Mouse (Mus musculus) heart, embryonic 12.5 days (tissue): Measurements from ENCODE around the gene Clstn2. TPM values are rescaled to one million over a fixed set of nuclear protein-coding genes. Genes with fewer than 3 reads are reported as not detected.

Experiments used
- ATAC-seq: fragments of 200-750 bp; cut with Nextera tagmentation; 2 replicates; pipeline ENCODE4 v1.8.0; 2017; ENCODE audit warnings: moderate TSS enrichment, moderate library complexity; ENCODE audit not compliant: insufficient number of reproducible peaks, low FRiP score
- H3K27ac ChIP-seq: fragments of 300-500 bp; sonication (generic); 2 replicates; pipeline ENCODE4 v1.5.1; 2016; ENCODE audit warnings: mild to moderate bottlenecking, moderate library complexity; ENCODE audit not compliant: poor library complexity, severe bottlenecking
- H3K27me3 ChIP-seq: fragments of 300-500 bp; sonication (generic); replicated peaks from 2 replicates; pipeline ENCODE4 v1.6.1; 2016; ENCODE audit warnings: mild to moderate bottlenecking, moderate library complexity
- H3K36me3 ChIP-seq: fragments of 300-500 bp; sonication (generic); 2 replicates; pipeline ENCODE4 v1.6.1; 2016; ENCODE audit warnings: mild to moderate bottlenecking, moderate library complexity
- H3K4me1 ChIP-seq: fragments of 300-500 bp; sonication (generic); replicated peaks from 2 replicates; pipeline ENCODE4 v1.6.1; 2016; ENCODE audit warnings: mild to moderate bottlenecking
- H3K4me2 ChIP-seq: fragments of 300-500 bp; sonication (generic); 2 replicates; pipeline ENCODE4 v1.6.1; 2016; ENCODE audit warnings: mild to moderate bottlenecking, moderate library complexity
- H3K4me3 ChIP-seq: fragments of 300-500 bp; sonication (generic); 2 replicates; pipeline ENCODE4 v1.5.1; 2016; ENCODE audit warnings: mild to moderate bottlenecking
- H3K9ac ChIP-seq: fragments of 300-500 bp; sonication (generic); 2 replicates; pipeline ENCODE4 v1.6.1; 2016; ENCODE audit warnings: mild to moderate bottlenecking, moderate library complexity
- H3K9me3 ChIP-seq: fragments of 300-500 bp; sonication (generic); replicated peaks from 2 replicates; pipeline ENCODE4 v1.6.1; 2016; ENCODE audit warnings: mild to moderate bottlenecking, moderate library complexity
- WGBS: fragments of 180-500 bp; shearing (Covaris S2); methylation state at CpG from one replicate; pipeline ENCODE4 v1.1.7; 2016; 5-methylcytosine and 5-hydroxymethylcytosine counted together
- polyA plus RNA-seq: library from polyadenylated mRNA; unstranded; fragments of >200 nt; fragmentation: Nextera tagmentation; extraction: Ambion mirVana; gene quantifications from 2 replicates; pipeline ENCODE4 v1.2.1, GENCODE M21; 2016

Gene Clstn2
- polyA plus RNA-seq, 1 experiment from 2014 or later, result 1.2 TPM

DNA sequence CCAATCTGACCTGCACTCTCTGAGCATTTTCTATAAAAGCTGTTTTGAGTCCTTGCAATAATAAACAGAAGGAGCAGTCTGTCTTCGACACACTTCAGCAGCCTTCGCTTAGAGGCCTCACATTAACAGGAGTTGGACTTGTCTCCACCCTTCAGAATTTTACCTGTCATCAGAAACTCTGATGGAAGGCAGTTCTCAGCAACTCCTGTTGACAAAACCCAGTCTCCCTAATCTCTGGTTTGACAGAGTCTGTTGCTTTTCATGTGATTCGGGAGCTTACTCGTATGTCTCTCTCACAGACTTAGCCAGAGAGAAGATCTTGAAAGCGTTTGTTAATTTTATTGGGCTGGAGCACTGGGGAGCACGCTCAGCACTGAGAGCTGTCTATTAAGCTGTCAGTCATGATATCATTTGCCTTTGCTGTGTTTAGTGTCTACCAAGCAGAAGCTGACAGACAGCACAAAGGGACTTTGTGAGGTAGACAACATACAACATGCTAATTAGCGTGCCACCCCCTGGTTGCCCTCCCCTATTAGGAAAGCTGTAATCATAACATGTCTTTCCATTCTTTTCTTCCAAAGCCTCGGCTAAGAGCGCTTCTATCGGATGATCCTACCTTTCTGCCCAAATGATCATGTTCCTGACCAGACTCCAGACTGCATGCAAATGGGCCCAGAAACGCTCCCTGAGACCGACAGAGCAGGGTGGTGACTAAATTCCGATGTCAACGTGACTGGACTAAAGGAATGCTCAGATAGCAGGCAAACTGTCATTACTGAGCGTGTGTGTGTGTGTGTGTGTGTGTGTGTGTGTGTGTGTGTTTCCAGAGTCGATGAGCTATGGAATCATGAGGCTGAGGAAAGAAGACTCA lies 206.7 kb downstream of the Clstn2 start:
- 0 out of 2 replicates have a peak, but pooled peaks have one; percentile 34 for ATAC-seq
- no peaks in the 10 kb centered on the region for H3K9me3 ChIP-seq
- peak overlapping the region; percentile 39 for H3K4me2 ChIP-seq
- no peaks in the 10 kb centered on the region for H3K36me3 ChIP-seq
- no peak overlapping the region for H3K4me3 ChIP-seq
- peak overlapping the region; percentile 51 for H3K27ac ChIP-seq
- H3K27me3 ChIP-seq, result no peaks in the 10 kb centered on the region; the same call in 1 of the 2 replicates
- no peak overlapping the region for H3K9ac ChIP-seq
- 24% methylated on average over 16 of the region's 16 CpGs for WGBS
- peaks cover 51% of the 10 kb centered on the region for H3K4me1 ChIP-seq

DNA sequence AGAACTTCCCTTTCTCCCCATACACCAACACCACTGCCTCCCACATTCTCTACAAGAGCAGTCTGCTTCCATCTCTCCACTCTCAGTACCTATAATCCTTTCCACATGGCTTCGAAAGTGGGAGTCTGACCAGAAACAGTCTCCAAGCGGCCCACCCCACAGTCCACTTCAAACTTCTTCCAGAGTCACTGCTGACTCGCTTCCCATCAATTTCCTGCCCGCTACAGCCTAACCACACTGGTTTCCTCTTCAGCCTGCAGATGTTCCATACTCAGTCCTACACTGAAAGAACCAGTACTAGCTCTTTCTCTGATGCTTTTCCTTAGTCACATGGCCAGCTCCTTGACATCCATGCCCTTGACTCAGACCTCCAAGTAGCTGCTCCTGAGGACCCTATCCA lies 215.9 kb downstream of the Clstn2 start:
- H3K27ac ChIP-seq, result no peak overlapping the region
- H3K27me3 ChIP-seq, result no peaks in the 10 kb centered on the region
- H3K9me3 ChIP-seq, result no peaks in the 10 kb centered on the region
- WGBS, result 53% methylated on average over 4 of the region's 4 CpGs
- no peak overlapping the region for H3K4me2 ChIP-seq
- ATAC-seq, result no peak
- no peak overlapping the region for H3K9ac ChIP-seq
- no peak overlapping the region for H3K4me3 ChIP-seq
- H3K36me3 ChIP-seq, result no peaks in the 10 kb centered on the region
- H3K4me1 ChIP-seq, result peaks cover 21% of the 10 kb centered on the region

DNA sequence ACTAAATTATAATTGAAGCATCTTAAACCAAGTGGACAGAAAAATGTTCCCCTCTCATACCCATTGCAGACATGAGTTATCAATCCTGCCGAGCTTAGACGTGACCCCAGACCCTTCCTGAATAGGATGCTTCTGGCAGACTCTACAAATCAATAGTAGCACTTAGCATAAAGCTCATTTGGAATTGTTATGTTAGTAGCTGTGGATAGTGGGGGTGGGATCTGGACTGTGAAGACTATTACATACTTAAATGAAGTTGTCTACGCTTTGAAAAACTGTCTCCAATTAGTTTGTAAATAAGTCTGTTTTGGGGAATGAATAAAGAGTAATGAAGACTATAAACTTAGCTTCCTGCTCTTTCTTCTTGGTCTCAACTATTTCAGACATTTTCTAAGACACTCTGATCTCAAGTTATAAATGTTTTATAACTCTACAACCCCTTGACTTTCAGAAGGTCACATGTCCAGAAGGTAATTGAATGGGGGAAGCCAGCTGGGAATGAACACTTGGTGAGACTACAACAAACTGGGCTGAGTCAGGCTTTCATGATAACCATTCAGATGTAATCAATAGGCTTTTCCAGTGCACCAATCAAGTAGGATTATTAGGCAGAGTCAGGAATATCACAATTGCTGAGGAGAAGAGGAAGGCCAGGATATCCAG lies 216.7 kb downstream of the Clstn2 start:
- Histone ChIP-seq H3K4me1 (peaks cover 21% of the 10 kb centered on the region), H3K4me3 (no peak overlapping the region), H3K9me3 (no peaks in the 10 kb centered on the region), H3K27ac (no peak overlapping the region), H3K27me3 (no peaks in the 10 kb centered on the region), H3K9ac (no peak overlapping the region), H3K4me2 (no peak overlapping the region), H3K36me3 (no peaks in the 10 kb centered on the region)
- WGBS, result 75% methylated on average over 3 of the region's 3 CpGs
- no peak for ATAC-seq

GRCm38 (mm10) chr9:97813157-97813556 lies 219.8 kb downstream of the Clstn2 start:
- WGBS, result 18% methylated on average over 3 of the region's 3 CpGs
- Histone ChIP-seq H3K27ac (no peak overlapping the region), H3K4me2 (no peak overlapping the region), H3K4me1 (peaks cover 14% of the 10 kb centered on the region), H3K36me3 (no peaks in the 10 kb centered on the region), H3K27me3 (no peaks in the 10 kb centered on the region), H3K9ac (peak overlapping the region; percentile 18; the same call in 1 of the 2 replicates), H3K4me3 (no peak overlapping the region), H3K9me3 (no peaks in the 10 kb centered on the region)
- ATAC-seq, result no peak

GRCm38 (mm10) chr9:97807031-97807430 lies 225.9 kb downstream of the Clstn2 start:
- H3K36me3 ChIP-seq, result no peaks in the 10 kb centered on the region
- H3K4me1 ChIP-seq, result no peaks in the 10 kb centered on the region
- H3K4me3 ChIP-seq, result no peak overlapping the region
- no peak overlapping the region for H3K27ac ChIP-seq
- no peaks in the 10 kb centered on the region for H3K27me3 ChIP-seq
- 86% methylated on average over 5 of the region's 5 CpGs for WGBS
- H3K9ac ChIP-seq, result no peak overlapping the region
- no peak overlapping the region for H3K4me2 ChIP-seq
- H3K9me3 ChIP-seq, result no peaks in the 10 kb centered on the region
- no peak for ATAC-seq

GRCm38 (mm10) chr9:97793661-97794060 lies 239.3 kb downstream of the Clstn2 start:
- Histone ChIP-seq H3K36me3 (no peaks in the 10 kb centered on the region), H3K27me3 (no peaks in the 10 kb centered on the region), H3K4me2 (no peak overlapping the region), H3K9ac (no peak overlapping the region), H3K4me3 (no peak overlapping the region), H3K9me3 (no peaks in the 10 kb centered on the region), H3K4me1 (0 out of 2 replicates have a peak, but pooled peaks cover 3% of the 10 kb centered on the region), H3K27ac (no peak overlapping the region)
- 68% methylated on average over 8 of the region's 8 CpGs for WGBS
- ATAC-seq, result no peak

- Histone ChIP-seq H3K9ac (no peak overlapping the region), H3K4me2 (no peak overlapping the region), H3K9me3 (no peaks in the 10 kb centered on the region), H3K27me3 (no peaks in the 10 kb centered on the region), H3K4me1 (0 out of 2 replicates have a peak, but pooled peaks cover 2% of the 10 kb centered on the region), H3K4me3 (no peak overlapping the region), H3K36me3 (no peaks in the 10 kb centered on the region), H3K27ac (no peak overlapping the region)
- WGBS, result 68% methylated on average over 5 of the region's 5 CpGs
- ATAC-seq, result no peak
These were observed 244.8 kb downstream of the Clstn2 start for GRCm38 (mm10) chr9:97788151-97788670.

- Histone ChIP-seq H3K36me3 (no peaks in the 10 kb centered on the region), H3K27ac (no peak overlapping the region), H3K27me3 (no peaks in the 10 kb centered on the region), H3K4me2 (no peak overlapping the region), H3K4me1 (no peaks in the 10 kb centered on the region), H3K4me3 (no peak overlapping the region), H3K9ac (no peak overlapping the region), H3K9me3 (no peaks in the 10 kb centered on the region)
- no peak for ATAC-seq
- 67% methylated on average over 5 of the region's 5 CpGs for WGBS
These were observed 252.9 kb downstream of the Clstn2 start for GRCm38 (mm10) chr9:97780032-97780616.

GRCm38 (mm10) chr9:97775770-97776169 lies 257.2 kb downstream of the Clstn2 start:
- no peaks in the 10 kb centered on the region for H3K27me3 ChIP-seq
- H3K9ac ChIP-seq, result no peak overlapping the region
- no peaks in the 10 kb centered on the region for H3K4me1 ChIP-seq
- no peak overlapping the region for H3K4me3 ChIP-seq
- no peak overlapping the region for H3K27ac ChIP-seq
- WGBS, result 76% methylated on average over 1 of the region's 1 CpGs
- ATAC-seq, result no peak
- no peaks in the 10 kb centered on the region for H3K36me3 ChIP-seq
- H3K9me3 ChIP-seq, result no peaks in the 10 kb centered on the region
- no peak overlapping the region for H3K4me2 ChIP-seq

- no peaks in the 10 kb centered on the region for H3K4me1 ChIP-seq
- no peaks in the 10 kb centered on the region for H3K36me3 ChIP-seq
- WGBS, result 42% methylated on average over 1 of the region's 1 CpGs
- ATAC-seq, result no peak
- H3K4me3 ChIP-seq, result no peak overlapping the region
- no peaks in the 10 kb centered on the region for H3K9me3 ChIP-seq
- H3K4me2 ChIP-seq, result no peak overlapping the region
- H3K27ac ChIP-seq, result no peak overlapping the region
- H3K9ac ChIP-seq, result no peak overlapping the region
- no peaks in the 10 kb centered on the region; the same call in 1 of the 2 replicates for H3K27me3 ChIP-seq
These were observed 258.0 kb downstream of the Clstn2 start for GRCm38 (mm10) chr9:97774991-97775390.

- Histone ChIP-seq H3K4me3 (no peak overlapping the region), H3K4me2 (no peak overlapping the region), H3K9me3 (no peaks in the 10 kb centered on the region), H3K27me3 (no peaks in the 10 kb centered on the region; the same call in 1 of the 2 replicates), H3K36me3 (no peaks in the 10 kb centered on the region), H3K9ac (no peak overlapping the region), H3K27ac (no peak overlapping the region), H3K4me1 (peaks cover 6% of the 10 kb centered on the region; the same call in 1 of the 2 replicates)
- 69% methylated on average over 3 of the region's 3 CpGs for WGBS
- ATAC-seq, result no peak
These were observed 259.1 kb downstream of the Clstn2 start for GRCm38 (mm10) chr9:97773911-97774310.
